Comparison of ENCODE assay signal across 11 mouse cellular contexts in genomic region chrX:12959467-12960314, GRCm38 (mm10).
DNase-seq lines count a peak whose midpoint lies in the region; ATAC-seq and TF ChIP-seq lines count a peak whose summit lies in the region.
"Had no signal": no experiment of that assay in that cellular context is flagged by ENCODE, and none has a peak within 500 bp of the region (broad histone marks: within the 10 kb centered on the region; RNA-seq: fewer than 3 reads in every experiment).

No protein-coding gene starts in this region.

- no peaks in the 10 kb centered on the region; a peak in 1 of 4 replicates for H3K27me3 ChIP-seq in MEL (ENCODE audit: control insufficient read depth in 1 of 2, insufficient read depth in 2 of 2, low read length in 2 of 2)
- H3K27me3 ChIP-seq in liver, embryonic 12.5 days (replicated peaks) = no peaks in the 10 kb centered on the region
- H3K27me3 ChIP-seq: forebrain, embryonic 13.5 days; hindbrain, embryonic 13.5 days had no signal

- TF ChIP-seq POLR2A in MEL (IDR thresholded peaks at IDR 0.05; ENCODE audit: control insufficient read depth in 1 of 2, insufficient read depth in 1 of 2, low read depth in 1 of 2, low read length in 2 of 2, poor library complexity in 1 of 2) = no peak

- H3K4me3 ChIP-seq in MEL (ENCODE audit: control insufficient read depth in 1 of 2, insufficient read depth in 1 of 2, low read depth in 2 of 2, low read length in 2 of 2) = peak overlapping the region; percentile 19 to 44
- no peak overlapping the region for H3K4me3 ChIP-seq in liver, embryonic 12.5 days
- H3K4me3 ChIP-seq: forebrain, embryonic 13.5 days; hindbrain, embryonic 13.5 days had no signal

- H3K79me2 ChIP-seq in MEL (ENCODE audit: control insufficient read depth, insufficient read depth, low read length, poor library complexity) = no peaks in the 10 kb centered on the region

- TF ChIP-seq RAD21 in MEL (IDR thresholded peaks at IDR 0.05; ENCODE audit: low read depth, low read length) = no peak

- peaks cover 0 to 7% of the 10 kb centered on the region in 2 experiments; a peak in 2 of 4 replicates for H3K36me3 ChIP-seq in MEL (ENCODE audit: control insufficient read depth in 1 of 2, insufficient read depth in 2 of 2, low read length in 2 of 2)
- no peaks in the 10 kb centered on the region for H3K36me3 ChIP-seq in liver, embryonic 12.5 days
- H3K36me3 ChIP-seq: hindbrain, embryonic 13.5 days had no signal

- 42% methylated on average over 11 of the region's 11 CpGs for WGBS in liver, embryonic 12.5 days (ENCODE audit: insufficient replicate concordance)

- no peak overlapping the region for H3K4me2 ChIP-seq in liver, embryonic 12.5 days
- H3K4me2 ChIP-seq: forebrain, embryonic 13.5 days; hindbrain, embryonic 13.5 days had no signal

- no peak overlapping the region; the same call in 1 of the 2 replicates for H3K27ac ChIP-seq in MEL (ENCODE audit: control insufficient read depth, low read depth, low read length)
- no peak overlapping the region for H3K27ac ChIP-seq in liver, embryonic 12.5 days
- H3K27ac ChIP-seq: forebrain, embryonic 13.5 days; hindbrain, embryonic 13.5 days had no signal

- peak overlapping the region; percentile 4; the same call in 1 of the 2 replicates for H3K9ac ChIP-seq in MEL (ENCODE audit: control insufficient read depth, low read depth, low read length, poor library complexity, severe bottlenecking)
- no peak overlapping the region for H3K9ac ChIP-seq in liver, embryonic 12.5 days
- H3K9ac ChIP-seq: forebrain, embryonic 13.5 days; hindbrain, embryonic 13.5 days had no signal

- ATAC-seq in megakaryocyte, adult 5-6 weeks (ENCODE audit: poor library complexity, severe bottlenecking) = peak; percentile 35; the same call in 1 of the 2 replicates
- ATAC-seq in liver, embryonic 12.5 days = no peak
- ATAC-seq: forebrain, embryonic 13.5 days had no signal

- TF ChIP-seq CTCF in MEL (IDR thresholded peaks at IDR 0.05 in 2 of 3, conservative IDR thresholded peaks at IDR 0.05 in 1 of 3; ENCODE audit: control insufficient read depth in 1 of 3, insufficient read depth in 1 of 3, low read depth in 2 of 3, low read length in 3 of 3, poor library complexity in 1 of 3, severe bottlenecking in 1 of 3) = no peak

- 0 out of 4 replicates have a peak, but pooled peaks of 1 of the 2 experiments have one; percentile 9 for TF ChIP-seq EP300 in MEL (IDR thresholded peaks at IDR 0.05; ENCODE audit: low read depth in 1 of 2, low read length in 2 of 2)

- H3K9me3 ChIP-seq in MEL (replicated peaks; ENCODE audit: insufficient read depth, low read length) = no peaks in the 10 kb centered on the region
- H3K9me3 ChIP-seq in liver, embryonic 12.5 days (replicated peaks) = no peaks in the 10 kb centered on the region
- H3K9me3 ChIP-seq: forebrain, embryonic 13.5 days; hindbrain, embryonic 13.5 days had no signal

- peak; percentile 2 for DNase-seq in kidney, postnatal 14 days
- no peak for DNase-seq in kidney, adult 11 months
- DNase-seq in MEL (ENCODE audit: low read depth, low spot score) = peak; percentile 74
- DNase-seq in brain, adult 2 months (ENCODE audit: low read depth, low spot score) = peak; percentile 77
- DNase-seq in B cell, adult 2 months = no peak
- DNase-seq: cerebellum, adult 11-12 months; lung, postnatal 4 days had no signal

- H3K4me1 ChIP-seq in MEL (ENCODE audit: control insufficient read depth in 1 of 2, insufficient read depth in 2 of 2, low read length in 2 of 2) = peaks cover 3 to 11% of the 10 kb centered on the region in 2 experiments
- H3K4me1 ChIP-seq in liver, embryonic 12.5 days = peaks cover 9% of the 10 kb centered on the region
- H3K4me1 ChIP-seq: forebrain, embryonic 13.5 days; hindbrain, embryonic 13.5 days had no signal

TF ChIP-seq in MEL, 35 proteins besides CTCF, POLR2A, EP300 and RAD21:
- TF ChIP-seq MAX (IDR thresholded peaks at IDR 0.05; ENCODE audit: low read length) = 0 out of 2 replicates have a peak, but pooled peaks have one; percentile 18
- TF ChIP-seq GABPA (IDR thresholded peaks at IDR 0.05; ENCODE audit: low read depth, low read length) = 0 out of 2 replicates have a peak, but pooled peaks have one; percentile 45
- TF ChIP-seq TCF12 (IDR thresholded peaks at IDR 0.05; ENCODE audit: low read depth, low read length) = no peak
- TF ChIP-seq BHLHE40 (IDR thresholded peaks at IDR 0.05; ENCODE audit: borderline replicate concordance, low read depth, low read length) = no peak

Comparison
In these comparisons a context has a peak if more than half of its experiments do, and no peak if none do; other contexts are left out.
1. DNase-seq: peak in kidney, postnatal 14 days (single experiment), MEL (single experiment) and brain, adult 2 months (single experiment); none in kidney, adult 11 months (single experiment) and B cell, adult 2 months (0 of 2).